Mouse (Mus musculus) liver, adult 2 months (tissue): ENCODE results near the gene Pknox1. TPM values are rescaled to one million over a fixed set of nuclear protein-coding genes. Genes with fewer than 3 reads are reported as not detected.

Source experiments
- DNase-seq: peaks from one replicate; pipeline ENCODE4 v3.0.0-alpha.2; 2011; ENCODE audit warnings: low read depth, low spot score; ENCODE audit errors: extremely low read depth
- H3K27ac ChIP-seq: fragments of 200-500 bp; replicated peaks from 2 replicates; pipeline ENCODE4 v1.5.1; 2012; ENCODE audit warnings: low read depth, mild to moderate bottlenecking, control low read depth, inconsistent platforms, low read length; ENCODE audit not compliant: insufficient read depth
- H3K27me3 ChIP-seq: fragments of 200-500 bp; 2 replicates; pipeline ENCODE4 v1.6.1; 2012; ENCODE audit warnings: mild to moderate bottlenecking, moderate library complexity, low read length, inconsistent platforms; ENCODE audit not compliant: control insufficient read depth, insufficient read depth
- H3K36me3 ChIP-seq: fragments of 200-500 bp; 2 replicates; pipeline ENCODE4 v1.6.1; 2012; ENCODE audit warnings: low read length, inconsistent platforms; ENCODE audit not compliant: control insufficient read depth, insufficient read depth
- H3K4me1 ChIP-seq: fragments of 200-500 bp; 2 replicates; pipeline ENCODE4 v1.6.1; 2011; ENCODE audit warnings: low read length; ENCODE audit not compliant: control insufficient read depth, insufficient read depth
- H3K4me3 ChIP-seq: fragments of 200-500 bp; 2 replicates; pipeline ENCODE4 v1.5.1; 2011; ENCODE audit warnings: low read depth, mild to moderate bottlenecking, control low read depth, low read length, moderate library complexity; ENCODE audit not compliant: insufficient read depth
- H3K79me2 ChIP-seq: fragments of 200-500 bp; 2 replicates; pipeline ENCODE4 v1.6.1; 2012; ENCODE audit warnings: inconsistent platforms, mild to moderate bottlenecking, low read length, moderate library complexity; ENCODE audit not compliant: control insufficient read depth, insufficient read depth
- H3K9ac ChIP-seq: fragments of 200-500 bp; 2 replicates; pipeline ENCODE4 v1.6.1; 2012; ENCODE audit warnings: low read depth, mild to moderate bottlenecking, control low read depth, inconsistent platforms, low read length
- CTCF ChIP-seq: fragments of 200-500 bp; IDR thresholded peaks from 2 replicates; pipeline ENCODE4 v1.5.1; 2011; ENCODE audit warnings: low read depth, low read length, control low read depth
- POLR2A ChIP-seq: fragments of 200-500 bp; IDR thresholded peaks from 2 replicates; pipeline ENCODE4 v1.6.1; 2011; ENCODE audit warnings: low read length, control low read depth; ENCODE audit not compliant: insufficient read depth; ENCODE audit errors: extremely low read depth
- WGBS: fragments of 180-500 bp; shearing (Covaris S2); methylation state at CpG from one replicate; pipeline ENCODE4 v1.1.7; 2018; 5-methylcytosine and 5-hydroxymethylcytosine counted together
- polyA plus RNA-seq: library from polyadenylated mRNA; depleted of rRNA; stranded (reverse); fragments of >200 nt; gene quantifications from 2 replicates; pipeline ENCODE4 v1.2.3, GENCODE M21; 2012
- total RNA-seq: library from RNA; depleted of rRNA; stranded (reverse); fragments of >200 nt; gene quantifications from 2 replicates; pipeline ENCODE4 v1.2.3, GENCODE M21; 2014

The Pknox1 gene
- total and polyA plus RNA-seq, 2 experiments = 10.3 to 10.7 TPM

GRCm38 (mm10) chr17:31637866-31638570 is 73.5 kb downstream of the Pknox1 start:
- TF ChIP-seq POLR2A = no peak
- TF ChIP-seq CTCF = no peak
- peak; percentile 65 for DNase-seq
- 17% methylated on average over 9 of the region's 9 CpGs for WGBS

GRCm38 (mm10) chr17:31639651-31640050 is 75.1 kb downstream of the Pknox1 start:
- H3K27ac ChIP-seq = no peak overlapping the region
- H3K4me1 ChIP-seq = peaks cover 18% of the 10 kb centered on the region
- TF ChIP-seq CTCF (no peak), POLR2A (no peak)
- peak; percentile 57 for DNase-seq
- H3K36me3 ChIP-seq = no peaks in the 10 kb centered on the region
- H3K4me3 ChIP-seq = no peak overlapping the region
- no peak overlapping the region for H3K9ac ChIP-seq
- no peaks in the 10 kb centered on the region; the same call in 1 of the 2 replicates for H3K79me2 ChIP-seq
- 32% methylated on average over 4 of the region's 4 CpGs for WGBS
- no peaks in the 10 kb centered on the region for H3K27me3 ChIP-seq

More at GRCm38 (mm10) chr17:31637866-31638570, 73.5 kb downstream of the Pknox1 start:
- H3K79me2 ChIP-seq = no peaks in the 10 kb centered on the region; the same call in 1 of the 2 replicates
- no peaks in the 10 kb centered on the region for H3K27me3 ChIP-seq
- no peak overlapping the region for H3K4me3 ChIP-seq
- no peaks in the 10 kb centered on the region for H3K36me3 ChIP-seq
- peak overlapping the region; percentile 96 for H3K27ac ChIP-seq
- H3K9ac ChIP-seq = peak overlapping the region; percentile 74
- H3K4me1 ChIP-seq = peaks cover 20% of the 10 kb centered on the region

- no peak overlapping the region for H3K27ac ChIP-seq
- DNase-seq = no peak
- H3K36me3 ChIP-seq = peaks cover 4% of the 10 kb centered on the region; the same call in 1 of the 2 replicates
- 69% methylated on average over 8 of the region's 8 CpGs for WGBS
- H3K9ac ChIP-seq = no peak overlapping the region
- no peaks in the 10 kb centered on the region for H3K79me2 ChIP-seq
- no peak overlapping the region for H3K4me3 ChIP-seq
- peaks cover 14% of the 10 kb centered on the region for H3K4me1 ChIP-seq
- no peak for TF ChIP-seq POLR2A
- TF ChIP-seq CTCF = no peak
- no peaks in the 10 kb centered on the region for H3K27me3 ChIP-seq
These were observed 77.8 kb downstream of the Pknox1 start for GRCm38 (mm10) chr17:31642331-31642730.

GRCm38 (mm10) chr17:31642913-31643312 is 78.4 kb downstream of the Pknox1 start:
- Histone ChIP-seq H3K9ac (no peak overlapping the region), H3K27me3 (no peaks in the 10 kb centered on the region), H3K36me3 (peaks cover 10% of the 10 kb centered on the region; the same call in 1 of the 2 replicates), H3K79me2 (no peaks in the 10 kb centered on the region), H3K4me1 (peaks cover 8% of the 10 kb centered on the region), H3K4me3 (no peak overlapping the region), H3K27ac (no peak overlapping the region)
- DNase-seq = no peak
- TF ChIP-seq POLR2A (no peak), CTCF (no peak)
- WGBS = 80% methylated on average over 4 of the region's 4 CpGs

- TF ChIP-seq POLR2A (no peak), CTCF (no peak)
- DNase-seq = no peak
- Histone ChIP-seq H3K36me3 (peaks cover 42% of the 10 kb centered on the region), H3K4me3 (no peak overlapping the region), H3K79me2 (no peaks in the 10 kb centered on the region), H3K27me3 (no peaks in the 10 kb centered on the region), H3K27ac (no peak overlapping the region), H3K4me1 (no peaks in the 10 kb centered on the region), H3K9ac (no peak overlapping the region)
- 98% methylated on average over 5 of the region's 5 CpGs for WGBS
These were observed 81.9 kb downstream of the Pknox1 start for GRCm38 (mm10) chr17:31646199-31647002.

GRCm38 (mm10) chr17:31652152-31652551 is 87.6 kb downstream of the Pknox1 start:
- Histone ChIP-seq H3K27me3 (no peaks in the 10 kb centered on the region), H3K36me3 (peaks cover 72% of the 10 kb centered on the region), H3K79me2 (peaks cover 15% of the 10 kb centered on the region), H3K4me1 (peaks cover 13% of the 10 kb centered on the region), H3K4me3 (no peak overlapping the region), H3K27ac (no peak overlapping the region), H3K9ac (no peak overlapping the region)
- 54% methylated on average over 14 of the region's 14 CpGs for WGBS
- no peak for DNase-seq
- TF ChIP-seq POLR2A (no peak), CTCF (no peak)
